Mouse (Mus musculus): ENCODE results near the gene Fam110a.
A peak's percentile ranks its signal among the peaks of the same experiment; 100 is the strongest.

The Fam110a gene

DNA sequence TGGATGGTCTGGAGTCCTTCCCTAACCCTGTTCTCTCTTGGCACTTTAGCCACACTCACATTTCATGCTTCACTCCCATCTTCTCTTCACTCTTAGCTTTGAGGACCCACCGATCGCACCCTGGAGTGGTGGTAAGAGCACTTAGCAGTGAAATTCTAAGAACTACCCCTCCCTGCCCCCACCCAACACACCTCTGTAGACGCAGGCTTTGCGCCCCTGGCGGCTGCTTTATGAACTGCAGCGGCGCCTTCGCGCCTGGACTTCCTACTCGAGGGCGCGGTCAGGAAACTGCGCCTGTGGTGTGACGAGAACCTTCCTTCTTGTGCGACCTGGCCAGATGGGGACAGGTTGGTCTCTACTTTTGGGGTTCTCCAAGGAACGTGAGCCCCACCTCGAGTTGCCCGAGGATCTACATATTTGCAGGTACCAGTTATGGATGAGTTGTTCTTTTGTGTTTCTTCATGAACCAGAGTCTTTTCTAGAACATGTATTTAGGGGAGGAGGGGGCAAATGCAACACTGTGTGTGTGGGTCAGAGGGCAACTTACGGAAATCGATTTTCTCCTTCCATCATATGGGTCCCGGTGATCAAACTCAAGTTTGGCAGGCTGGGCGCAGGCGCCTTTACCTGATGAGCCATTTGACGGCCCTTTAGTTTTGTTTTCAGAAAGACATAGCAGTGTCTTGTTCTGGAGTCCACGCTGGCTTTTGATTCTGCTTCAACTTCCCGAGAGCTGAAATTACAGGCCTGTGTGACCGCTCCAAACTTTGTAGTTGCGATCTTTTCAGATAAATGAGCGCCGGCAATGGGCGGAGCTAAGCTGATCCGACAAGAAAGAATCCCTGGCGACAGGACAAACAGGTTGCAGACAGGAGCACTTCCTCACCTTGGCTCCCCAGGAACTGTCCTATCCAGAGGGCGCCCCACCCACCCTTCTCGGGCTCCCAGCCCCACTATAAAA is 16.5 kb upstream of the Fam110a start, which contains the start of gene Slc52a3:
Gene Slc52a3 (plus strand): TSS at position 283 of the 961 bp plus-strand sequence.
- DNase-seq = peak; percentile 97

- peak; percentile 88 for DNase-seq
These were observed 14.5 kb upstream of the Fam110a start for GRCm38 (mm10) chr2:151994350-151995122.

DNA sequence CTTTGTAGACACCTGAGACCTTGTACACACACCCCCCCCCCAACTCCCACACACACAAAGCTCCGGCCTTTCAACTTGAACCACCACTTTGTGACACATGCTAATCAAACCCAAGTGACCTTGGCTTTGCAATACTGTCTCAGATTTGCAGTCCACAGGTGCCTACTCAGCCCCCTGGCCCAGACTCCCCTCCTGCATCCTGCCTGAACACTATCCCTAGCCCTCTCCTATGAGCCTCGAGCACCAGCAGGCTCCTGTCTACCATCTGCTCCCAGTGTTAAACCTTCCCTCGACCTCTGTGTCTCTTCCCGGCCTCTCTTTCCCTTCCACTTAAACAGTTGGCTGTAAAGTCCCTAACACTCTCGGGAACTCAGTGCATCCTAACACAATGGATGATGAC is 11.4 kb upstream of the Fam110a start:
- no peak for DNase-seq

DNA sequence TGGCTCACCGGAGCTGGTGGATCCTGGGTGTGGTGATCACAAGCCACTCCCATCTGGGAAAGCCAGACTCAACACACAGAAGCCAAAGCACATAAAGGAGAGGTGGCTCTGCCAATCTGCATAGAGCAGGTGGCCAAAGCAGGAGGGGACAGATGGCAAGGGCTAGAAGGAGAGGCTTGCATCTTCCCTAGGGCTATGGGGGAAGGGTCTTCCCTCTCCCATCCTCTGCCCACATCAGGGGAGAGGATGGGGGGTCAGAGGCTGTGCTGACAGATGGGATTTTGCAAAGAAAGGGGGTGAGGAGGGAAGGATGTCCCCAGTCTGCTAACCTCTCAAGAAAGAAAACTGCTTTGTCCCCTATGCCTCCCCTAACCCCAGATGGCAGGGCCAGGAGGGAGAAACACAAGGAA is 11.0 kb upstream of the Fam110a start:
- DNase-seq = no peak

DNA sequence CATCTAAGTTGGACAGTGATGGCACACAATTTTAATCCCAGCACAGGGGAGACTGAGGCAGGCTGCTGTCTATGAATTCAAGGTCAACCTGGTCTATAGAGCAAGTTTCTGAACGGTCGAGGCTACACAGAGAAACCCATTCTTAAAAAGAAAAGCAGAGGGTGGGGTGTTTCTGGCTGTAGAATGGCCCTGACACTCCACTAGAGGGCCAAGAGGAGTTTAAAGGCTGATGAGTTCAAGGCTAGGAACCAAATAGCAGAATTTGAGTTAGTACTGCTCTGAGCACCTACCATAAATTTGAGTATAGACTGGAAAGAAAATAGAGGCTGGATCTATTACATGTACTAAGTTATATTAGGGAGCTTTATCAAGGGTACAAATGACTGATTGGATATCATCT is 9.0 kb upstream of the Fam110a start:
- DNase-seq = no peak

- DNase-seq = no peak
These were observed 6.9 kb upstream of the Fam110a start for GRCm38 (mm10) chr2:151986958-151987357.

GRCm38 (mm10) chr2:151985426-151986172 is 5.6 kb upstream of the Fam110a start:
- DNase-seq = peak; percentile 44

DNA sequence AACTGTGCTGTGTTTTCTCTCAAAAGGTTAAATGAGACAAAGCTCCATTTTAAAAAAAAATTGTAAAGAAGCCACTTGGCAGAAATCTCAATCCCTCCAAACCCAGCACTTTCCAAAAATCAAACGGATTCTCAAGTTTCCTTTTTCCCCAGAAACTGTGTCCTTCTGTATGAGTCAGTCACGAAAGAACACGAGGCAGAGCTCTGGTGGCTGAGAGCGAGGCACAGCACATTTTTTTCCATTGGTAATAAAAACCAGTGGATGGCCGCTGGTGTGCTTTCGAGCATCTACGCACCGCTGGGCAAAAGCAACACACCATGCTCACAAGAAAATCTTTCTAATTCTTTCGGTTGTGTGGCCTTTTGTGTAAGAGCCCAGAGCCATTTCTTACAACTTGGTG is 4.0 kb upstream of the Fam110a start:
- no peak for DNase-seq

- no peak for DNase-seq
These were observed 2.5 kb upstream of the Fam110a start for GRCm38 (mm10) chr2:151982476-151982875.

DNA sequence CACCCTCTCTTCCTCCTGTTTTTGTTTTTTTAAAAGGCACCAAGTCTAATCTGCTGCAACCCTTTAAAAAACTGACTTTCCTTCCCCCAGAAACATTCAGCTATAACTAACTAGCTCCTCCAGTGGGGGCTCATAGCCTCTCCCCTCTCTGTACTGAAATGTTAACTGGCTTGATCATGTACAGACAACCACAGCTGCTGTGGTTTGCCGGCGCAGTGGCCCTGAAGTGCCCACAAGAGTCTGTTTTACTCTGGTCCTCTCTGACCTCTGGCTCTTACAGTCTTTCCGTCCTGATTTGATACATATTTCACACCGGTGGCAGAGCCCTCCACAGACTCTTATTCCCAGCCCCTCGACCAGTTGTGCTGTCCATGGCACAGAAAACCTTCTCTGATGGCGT is 1.2 kb upstream of the Fam110a start:
- DNase-seq = no peak

- no peak for DNase-seq
These were observed 305 bp upstream of the Fam110a start for GRCm38 (mm10) chr2:151980355-151980693.

DNA sequence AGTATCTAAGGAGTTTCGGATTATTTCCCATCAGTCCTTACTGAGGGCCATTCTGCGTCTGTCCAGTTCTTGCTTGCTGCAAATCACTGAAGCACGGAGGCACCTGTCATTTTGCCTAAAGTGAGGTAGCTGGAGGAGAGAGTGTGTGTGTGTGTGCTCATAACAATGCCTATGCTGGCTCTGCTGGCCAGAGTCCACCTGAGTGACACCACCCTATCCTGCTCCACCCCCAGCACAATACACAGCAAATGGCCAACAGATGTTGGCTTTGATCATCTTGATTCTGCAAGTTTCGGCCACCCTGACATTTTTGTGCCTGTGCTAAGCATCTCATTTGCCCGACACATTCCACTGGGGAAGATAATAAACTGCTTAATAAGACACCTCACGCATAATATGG is 1.5 kb downstream of the Fam110a start:
- DNase-seq = no peak

- no peak for DNase-seq
These were observed 2.2 kb downstream of the Fam110a start for GRCm38 (mm10) chr2:151977689-151978440.

DNA sequence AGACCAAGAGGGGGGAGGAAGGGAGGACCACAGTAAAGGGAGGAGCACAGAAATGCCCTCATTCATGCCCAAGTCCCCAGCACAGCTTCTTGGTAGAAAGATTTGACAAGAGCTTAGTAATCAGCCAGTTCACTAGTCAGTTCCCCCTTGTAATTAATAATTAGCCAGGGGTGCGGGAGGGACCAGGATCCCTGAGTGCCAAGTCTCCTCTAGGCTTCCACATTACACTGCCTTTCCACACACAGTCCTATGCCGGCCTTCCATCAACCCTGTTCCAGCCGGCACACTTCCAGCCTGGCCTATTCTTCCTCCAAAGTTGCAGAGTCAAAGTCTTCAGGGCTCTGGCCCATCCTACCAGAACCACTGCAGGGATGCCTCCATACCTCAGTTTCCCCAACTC is 4.0 kb downstream of the Fam110a start:
- DNase-seq = no peak

DNA sequence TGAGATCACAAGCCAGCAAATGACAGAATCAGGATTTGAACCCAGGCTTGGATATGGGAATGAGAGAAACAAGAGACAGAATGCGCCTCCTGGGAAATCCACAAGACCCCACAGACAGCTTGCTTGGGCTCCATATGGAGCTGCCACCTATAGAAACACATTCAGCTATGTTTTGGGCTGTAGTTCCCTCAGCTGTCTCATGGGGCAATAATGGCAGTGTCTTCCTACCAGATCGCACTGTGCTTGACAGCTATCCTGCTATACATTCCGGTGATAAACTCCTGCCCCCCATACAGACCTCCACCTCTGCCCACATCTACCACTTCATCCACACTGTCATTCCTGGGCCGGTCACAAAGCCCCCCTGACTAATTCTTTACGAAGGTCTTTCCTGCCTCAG is 4.7 kb downstream of the Fam110a start:
- no peak for DNase-seq

- peak; percentile 63 for DNase-seq
These were observed 6.1 kb downstream of the Fam110a start for GRCm38 (mm10) chr2:151973595-151974562.

- DNase-seq = peak; percentile 74
These were observed 7.0 kb downstream of the Fam110a start for GRCm38 (mm10) chr2:151972880-151973594.

- no peak for DNase-seq
These were observed 8.3 kb downstream of the Fam110a start for GRCm38 (mm10) chr2:151971748-151972147.

GRCm38 (mm10) chr2:151970191-151971172 is 9.5 kb downstream of the Fam110a start:
- DNase-seq = peak; percentile 90
